Mouse (Mus musculus): ENCODE results near the gene Fam69a. TPM values are rescaled to one million over a fixed set of nuclear protein-coding genes. Genes with fewer than 3 reads are reported as not detected.

Fam69a gene
- polyA plus RNA-seq, 1 experiment from 2014 or later, result 18.3 TPM

- no peaks in the 10 kb centered on the region for H3K27me3 ChIP-seq (ENCODE audit: control insufficient read depth, insufficient read depth, low read length)
- no peak overlapping the region for H3K4me3 ChIP-seq (ENCODE audit: low read length)
- H3K27ac ChIP-seq (ENCODE audit: low read depth, low read length), result no peak overlapping the region
- H3K4me2 ChIP-seq (replicated peaks; ENCODE audit: low read depth, low read length), result no peak overlapping the region
- H3K9me3 ChIP-seq (ENCODE audit: control insufficient read depth, low read length), result no peaks in the 10 kb centered on the region
- 66% methylated on average over 16 of the region's 16 CpGs for WGBS
- H3K36me3 ChIP-seq (ENCODE audit: control insufficient read depth, insufficient read depth, low read length), result no peaks in the 10 kb centered on the region
- no peak for ATAC-seq (ENCODE audit: low FRiP score, low TSS enrichment)
- no peak overlapping the region; the same call in 1 of the 2 replicates for H3K9ac ChIP-seq (ENCODE audit: low read depth, low read length)
- H3K4me1 ChIP-seq (ENCODE audit: control insufficient read depth, insufficient read depth, low read length), result peaks cover 5% of the 10 kb centered on the region; the same call in 1 of the 2 replicates
Observed at GRCm38 (mm10) chr5:107961438-107962251, 25.2 kb downstream of the Fam69a start.

- Histone ChIP-seq H3K4me2 (replicated peaks; ENCODE audit: low read depth, low read length) (no peak overlapping the region), H3K36me3 (ENCODE audit: control insufficient read depth, insufficient read depth, low read length) (no peaks in the 10 kb centered on the region), H3K9ac (ENCODE audit: low read depth, low read length) (no peak overlapping the region), H3K4me1 (ENCODE audit: control insufficient read depth, insufficient read depth, low read length) (peaks cover 5% of the 10 kb centered on the region; the same call in 1 of the 2 replicates), H3K27me3 (ENCODE audit: control insufficient read depth, insufficient read depth, low read length) (no peaks in the 10 kb centered on the region), H3K9me3 (ENCODE audit: control insufficient read depth, low read length) (no peaks in the 10 kb centered on the region), H3K27ac (ENCODE audit: low read depth, low read length) (no peak overlapping the region), H3K4me3 (ENCODE audit: low read length) (no peak overlapping the region)
- 63% methylated on average over 14 of the region's 14 CpGs for WGBS
- ATAC-seq (ENCODE audit: low FRiP score, low TSS enrichment), result peak; percentile 80
Observed at GRCm38 (mm10) chr5:107960532-107961202, 26.2 kb downstream of the Fam69a start.

GRCm38 (mm10) chr5:107959624-107960300, 27.1 kb downstream of the Fam69a start:
- Histone ChIP-seq H3K27me3 (ENCODE audit: control insufficient read depth, insufficient read depth, low read length) (no peaks in the 10 kb centered on the region), H3K4me2 (replicated peaks; ENCODE audit: low read depth, low read length) (no peak overlapping the region), H3K9me3 (ENCODE audit: control insufficient read depth, low read length) (no peaks in the 10 kb centered on the region), H3K4me1 (ENCODE audit: control insufficient read depth, insufficient read depth, low read length) (peaks cover 5% of the 10 kb centered on the region; the same call in 1 of the 2 replicates), H3K4me3 (ENCODE audit: low read length) (no peak overlapping the region), H3K36me3 (ENCODE audit: control insufficient read depth, insufficient read depth, low read length) (no peaks in the 10 kb centered on the region), H3K9ac (ENCODE audit: low read depth, low read length) (no peak overlapping the region), H3K27ac (ENCODE audit: low read depth, low read length) (no peak overlapping the region)
- no peak for ATAC-seq (ENCODE audit: low FRiP score, low TSS enrichment)
- 89% methylated on average over 8 of the region's 8 CpGs for WGBS

GRCm38 (mm10) chr5:107950643-107951042, 36.2 kb downstream of the Fam69a start:
- H3K9ac ChIP-seq (ENCODE audit: low read depth, low read length), result no peak overlapping the region
- no peak overlapping the region for H3K27ac ChIP-seq (ENCODE audit: low read depth, low read length)
- H3K36me3 ChIP-seq (ENCODE audit: control insufficient read depth, insufficient read depth, low read length), result no peaks in the 10 kb centered on the region
- H3K27me3 ChIP-seq (ENCODE audit: control insufficient read depth, insufficient read depth, low read length), result no peaks in the 10 kb centered on the region
- no peaks in the 10 kb centered on the region for H3K9me3 ChIP-seq (ENCODE audit: control insufficient read depth, low read length)
- 78% methylated on average over 5 of the region's 5 CpGs for whole genome bisulfite sequencing
- H3K4me3 ChIP-seq (ENCODE audit: low read length), result no peak overlapping the region
- no peaks in the 10 kb centered on the region for H3K4me1 ChIP-seq (ENCODE audit: control insufficient read depth, insufficient read depth, low read length)
- ATAC-seq (ENCODE audit: low FRiP score, low TSS enrichment), result no peak
- H3K4me2 ChIP-seq (replicated peaks; ENCODE audit: low read depth, low read length), result no peak overlapping the region

GRCm38 (mm10) chr5:107949607-107950006, 37.3 kb downstream of the Fam69a start:
- Histone ChIP-seq H3K4me2 (replicated peaks; ENCODE audit: low read depth, low read length) (no peak overlapping the region), H3K4me3 (ENCODE audit: low read length) (no peak overlapping the region), H3K4me1 (ENCODE audit: control insufficient read depth, insufficient read depth, low read length) (no peaks in the 10 kb centered on the region), H3K27ac (ENCODE audit: low read depth, low read length) (no peak overlapping the region), H3K9me3 (ENCODE audit: control insufficient read depth, low read length) (no peaks in the 10 kb centered on the region), H3K36me3 (ENCODE audit: control insufficient read depth, insufficient read depth, low read length) (no peaks in the 10 kb centered on the region), H3K27me3 (ENCODE audit: control insufficient read depth, insufficient read depth, low read length) (no peaks in the 10 kb centered on the region), H3K9ac (ENCODE audit: low read depth, low read length) (no peak overlapping the region)
- ATAC-seq (ENCODE audit: low FRiP score, low TSS enrichment), result no peak
- 85% methylated on average over 3 of the region's 3 CpGs for WGBS

- H3K27ac ChIP-seq (ENCODE audit: low read depth, low read length), result no peak overlapping the region
- H3K36me3 ChIP-seq (ENCODE audit: control insufficient read depth, insufficient read depth, low read length), result no peaks in the 10 kb centered on the region
- WGBS, result 98% methylated on average over 1 of the region's 1 CpGs
- H3K4me1 ChIP-seq (ENCODE audit: control insufficient read depth, insufficient read depth, low read length), result no peaks in the 10 kb centered on the region
- no peak overlapping the region for H3K9ac ChIP-seq (ENCODE audit: low read depth, low read length)
- no peaks in the 10 kb centered on the region for H3K27me3 ChIP-seq (ENCODE audit: control insufficient read depth, insufficient read depth, low read length)
- no peak overlapping the region for H3K4me3 ChIP-seq (ENCODE audit: low read length)
- ATAC-seq (ENCODE audit: low FRiP score, low TSS enrichment), result no peak
- no peaks in the 10 kb centered on the region for H3K9me3 ChIP-seq (ENCODE audit: control insufficient read depth, low read length)
- no peak overlapping the region for H3K4me2 ChIP-seq (replicated peaks; ENCODE audit: low read depth, low read length)
Observed at GRCm38 (mm10) chr5:107948899-107949298, 38.0 kb downstream of the Fam69a start.

GRCm38 (mm10) chr5:107947548-107947947, 39.3 kb downstream of the Fam69a start:
- no peak overlapping the region for H3K9ac ChIP-seq (ENCODE audit: low read depth, low read length)
- H3K4me1 ChIP-seq (ENCODE audit: control insufficient read depth, insufficient read depth, low read length), result no peaks in the 10 kb centered on the region
- H3K4me3 ChIP-seq (ENCODE audit: low read length), result no peak overlapping the region
- WGBS, result 87% methylated on average over 2 of the region's 2 CpGs
- H3K4me2 ChIP-seq (replicated peaks; ENCODE audit: low read depth, low read length), result no peak overlapping the region
- no peaks in the 10 kb centered on the region for H3K27me3 ChIP-seq (ENCODE audit: control insufficient read depth, insufficient read depth, low read length)
- H3K9me3 ChIP-seq (ENCODE audit: control insufficient read depth, low read length), result no peaks in the 10 kb centered on the region
- ATAC-seq (ENCODE audit: low FRiP score, low TSS enrichment), result no peak
- no peaks in the 10 kb centered on the region for H3K36me3 ChIP-seq (ENCODE audit: control insufficient read depth, insufficient read depth, low read length)
- H3K27ac ChIP-seq (ENCODE audit: low read depth, low read length), result no peak overlapping the region

- ATAC-seq (ENCODE audit: low FRiP score, low TSS enrichment), result no peak
- no peaks in the 10 kb centered on the region for H3K9me3 ChIP-seq (ENCODE audit: control insufficient read depth, low read length)
- H3K4me1 ChIP-seq (ENCODE audit: control insufficient read depth, insufficient read depth, low read length), result no peaks in the 10 kb centered on the region
- no peak overlapping the region for H3K4me3 ChIP-seq (ENCODE audit: low read length)
- H3K27ac ChIP-seq (ENCODE audit: low read depth, low read length), result no peak overlapping the region
- no peaks in the 10 kb centered on the region for H3K36me3 ChIP-seq (ENCODE audit: control insufficient read depth, insufficient read depth, low read length)
- no peak overlapping the region for H3K4me2 ChIP-seq (replicated peaks; ENCODE audit: low read depth, low read length)
- H3K27me3 ChIP-seq (ENCODE audit: control insufficient read depth, insufficient read depth, low read length), result no peaks in the 10 kb centered on the region
- no peak overlapping the region for H3K9ac ChIP-seq (ENCODE audit: low read depth, low read length)
- 86% methylated on average over 1 of the region's 1 CpGs for WGBS
Observed at GRCm38 (mm10) chr5:107946475-107946874, 40.4 kb downstream of the Fam69a start.

- ATAC-seq (ENCODE audit: low FRiP score, low TSS enrichment), result no peak
- no peak overlapping the region for H3K9ac ChIP-seq (ENCODE audit: low read depth, low read length)
- no peak overlapping the region for H3K27ac ChIP-seq (ENCODE audit: low read depth, low read length)
- no peak overlapping the region for H3K4me3 ChIP-seq (ENCODE audit: low read length)
- H3K4me2 ChIP-seq (replicated peaks; ENCODE audit: low read depth, low read length), result no peak overlapping the region
- H3K36me3 ChIP-seq (ENCODE audit: control insufficient read depth, insufficient read depth, low read length), result no peaks in the 10 kb centered on the region
- H3K9me3 ChIP-seq (ENCODE audit: control insufficient read depth, low read length), result no peaks in the 10 kb centered on the region
- H3K27me3 ChIP-seq (ENCODE audit: control insufficient read depth, insufficient read depth, low read length), result no peaks in the 10 kb centered on the region
- 86% methylated on average over 6 of the region's 6 CpGs for WGBS
- H3K4me1 ChIP-seq (ENCODE audit: control insufficient read depth, insufficient read depth, low read length), result no peaks in the 10 kb centered on the region
Observed at GRCm38 (mm10) chr5:107943526-107943925, 43.4 kb downstream of the Fam69a start.
